Mouse (Mus musculus) stomach, embryonic 15.5 days (tissue): ENCODE results near the gene Ankrd52. TPM values are rescaled to one million over a fixed set of nuclear protein-coding genes. Genes with fewer than 3 reads are reported as not detected.

Experiments used
- ATAC-seq: fragments of 200-750 bp; cut with Nextera tagmentation; 2 replicates; pipeline ENCODE4 v1.8.0; 2017; ENCODE audit warnings: low read depth, moderate number of reproducible peaks, moderate TSS enrichment; ENCODE audit not compliant: insufficient read depth, low FRiP score
- H3K27ac ChIP-seq: fragments of 300-500 bp; sonication (generic); 2 replicates; pipeline ENCODE4 v1.5.1; 2015; ENCODE audit warnings: mild to moderate bottlenecking, inconsistent platforms
- H3K27me3 ChIP-seq: fragments of 300-500 bp; sonication (generic); replicated peaks from 2 replicates; pipeline ENCODE4 v1.6.1; 2015; ENCODE audit warnings: inconsistent platforms
- H3K36me3 ChIP-seq: fragments of 300-500 bp; sonication (generic); 2 replicates; pipeline ENCODE4 v1.6.1; 2015; ENCODE audit warnings: inconsistent platforms
- H3K4me1 ChIP-seq: fragments of 300-500 bp; sonication (generic); 2 replicates; pipeline ENCODE4 v1.6.1; 2015; ENCODE audit warnings: inconsistent platforms
- H3K4me2 ChIP-seq: fragments of 300-500 bp; sonication (generic); 2 replicates; pipeline ENCODE4 v1.6.1; 2015; ENCODE audit warnings: mild to moderate bottlenecking, inconsistent platforms
- H3K4me3 ChIP-seq: fragments of 300-500 bp; sonication (generic); replicated peaks from 2 replicates; pipeline ENCODE4 v1.5.1; 2015; ENCODE audit warnings: inconsistent platforms
- H3K9ac ChIP-seq: fragments of 300-500 bp; sonication (generic); 2 replicates; pipeline ENCODE4 v1.6.1; 2015; ENCODE audit warnings: inconsistent platforms
- H3K9me3 ChIP-seq: fragments of 300-500 bp; sonication (generic); 2 replicates; pipeline ENCODE4 v1.6.1; 2016; ENCODE audit warnings: inconsistent platforms
- WGBS: fragments of 180-500 bp; shearing (Covaris S2); methylation state at CpG from one replicate; pipeline ENCODE4 v1.1.7; 2015; 5-methylcytosine and 5-hydroxymethylcytosine counted together
- polyA plus RNA-seq: library from polyadenylated mRNA; unstranded; fragments of >200 nt; fragmentation: Nextera tagmentation; extraction: Ambion mirVana; gene quantifications from 2 replicates; pipeline ENCODE4 v1.2.1, GENCODE M21; 2015

The Ankrd52 gene
- polyA plus RNA-seq, 1 experiment from 2014 or later, result 12.8 TPM

DNA sequence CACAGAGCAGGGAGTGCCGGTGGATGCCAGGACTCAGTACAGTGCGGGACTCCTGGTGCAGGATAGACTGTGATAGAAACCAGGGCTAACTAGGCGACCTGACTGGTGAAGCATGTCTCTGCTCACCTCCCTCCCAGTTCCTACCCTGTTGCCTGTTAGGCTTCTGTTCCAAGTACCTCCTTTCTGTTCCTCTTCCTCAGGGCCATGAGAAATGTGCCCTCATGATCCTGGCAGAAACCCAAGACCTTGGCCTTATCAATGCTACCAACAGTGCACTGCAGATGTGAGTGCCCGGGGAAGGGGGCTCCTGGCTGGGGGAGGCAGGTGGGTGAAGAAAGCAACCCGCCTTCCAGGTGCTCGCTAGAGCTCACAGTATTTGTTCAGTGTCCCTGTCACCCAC, 12.7 kb downstream of the Ankrd52 start:
- H3K9ac ChIP-seq, result no peak overlapping the region
- no peak overlapping the region for H3K4me2 ChIP-seq
- H3K4me3 ChIP-seq, result no peak overlapping the region
- H3K9me3 ChIP-seq, result no peaks in the 10 kb centered on the region
- peaks cover 84% of the 10 kb centered on the region for H3K36me3 ChIP-seq
- H3K27ac ChIP-seq, result no peak overlapping the region
- no peaks in the 10 kb centered on the region for H3K4me1 ChIP-seq
- WGBS, result 84% methylated on average over 6 of the region's 6 CpGs
- ATAC-seq, result peak; percentile 24; the same call in 1 of the 2 replicates
- H3K27me3 ChIP-seq, result no peaks in the 10 kb centered on the region

DNA sequence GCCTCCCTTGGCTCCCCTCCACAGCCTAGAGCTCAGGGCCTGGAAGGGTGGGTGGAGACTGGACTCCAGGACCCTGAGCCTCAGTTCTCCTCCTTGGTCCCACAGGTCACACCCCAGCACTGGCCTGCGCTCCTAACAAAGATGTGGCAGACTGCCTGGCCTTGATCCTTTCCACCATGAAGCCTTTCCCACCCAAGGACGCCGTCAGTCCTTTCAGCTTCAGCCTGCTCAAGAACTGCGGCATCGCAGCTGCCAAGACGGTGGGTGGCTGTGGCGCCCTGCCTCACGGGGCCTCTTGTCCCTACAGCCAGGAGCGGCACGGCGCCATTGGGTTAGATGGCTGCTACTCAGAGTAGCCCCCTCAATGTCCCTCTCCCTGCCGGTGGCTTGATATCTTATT, 13.5 kb downstream of the Ankrd52 start:
- no peak for ATAC-seq
- H3K9me3 ChIP-seq, result no peaks in the 10 kb centered on the region
- no peak overlapping the region for H3K9ac ChIP-seq
- no peak overlapping the region for H3K4me2 ChIP-seq
- no peak overlapping the region for H3K4me3 ChIP-seq
- H3K36me3 ChIP-seq, result peaks cover 77% of the 10 kb centered on the region
- H3K27ac ChIP-seq, result peak overlapping the region; percentile 28; the same call in 1 of the 2 replicates
- H3K4me1 ChIP-seq, result no peaks in the 10 kb centered on the region
- 87% methylated on average over 12 of the region's 12 CpGs for WGBS
- no peaks in the 10 kb centered on the region for H3K27me3 ChIP-seq

DNA sequence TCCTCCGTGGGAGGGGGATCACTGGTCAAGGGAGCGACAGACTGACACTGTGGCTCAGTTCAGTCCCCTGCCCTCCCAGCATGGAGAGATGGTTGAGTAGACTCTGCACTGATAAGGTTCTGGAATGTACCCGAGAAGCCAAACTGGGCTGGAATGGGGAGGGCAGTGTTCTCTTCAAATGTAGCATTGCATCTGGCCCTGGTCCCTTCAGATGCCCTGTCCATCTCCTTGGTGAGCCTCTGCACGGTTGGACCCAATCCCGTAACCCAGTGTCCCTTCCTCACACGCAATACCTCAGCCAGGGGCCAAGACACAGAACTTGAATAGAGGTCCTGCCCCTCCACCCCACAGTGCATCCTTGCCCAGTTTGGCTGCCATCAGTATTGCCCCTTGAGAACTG, 14.9 kb downstream of the Ankrd52 start:
- H3K9ac ChIP-seq, result no peak overlapping the region
- H3K4me2 ChIP-seq, result no peak overlapping the region
- H3K27me3 ChIP-seq, result no peaks in the 10 kb centered on the region
- no peaks in the 10 kb centered on the region for H3K9me3 ChIP-seq
- peaks cover 66% of the 10 kb centered on the region for H3K36me3 ChIP-seq
- 72% methylated on average over 6 of the region's 6 CpGs for WGBS
- H3K4me1 ChIP-seq, result no peaks in the 10 kb centered on the region
- H3K27ac ChIP-seq, result no peak overlapping the region
- no peak overlapping the region for H3K4me3 ChIP-seq
- no peak for ATAC-seq

DNA sequence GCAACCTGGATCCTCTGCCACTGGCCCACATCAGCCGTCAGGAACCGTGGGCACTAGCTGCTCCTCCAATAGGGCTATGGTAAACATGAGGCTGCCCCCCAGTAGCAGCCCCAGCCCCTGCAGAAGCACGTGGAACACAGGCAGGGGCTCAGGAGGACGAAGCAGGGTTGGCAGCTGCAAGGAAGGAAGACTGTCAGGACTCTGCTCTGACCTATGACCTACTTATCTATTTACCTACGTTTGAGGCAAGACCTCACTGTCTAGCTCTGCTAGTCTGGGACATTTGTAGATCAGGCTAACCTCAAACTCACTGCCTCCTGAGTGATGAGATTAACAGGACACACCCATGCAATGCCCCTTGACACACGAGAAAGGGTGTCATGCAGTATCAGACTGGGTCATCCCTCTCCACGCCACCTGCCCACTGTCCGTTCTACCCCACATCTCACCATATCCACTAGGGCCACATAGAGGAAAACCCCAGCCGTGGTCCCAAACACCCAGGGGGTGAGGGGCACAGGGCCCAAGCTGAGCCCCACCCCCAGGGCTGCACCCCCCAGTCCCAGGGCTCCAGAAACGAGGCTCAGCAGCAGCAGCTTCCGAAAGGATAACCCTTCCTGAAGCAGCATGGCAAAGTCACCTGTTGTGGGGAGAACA, 19.2 kb downstream of the Ankrd52 start:
- Histone ChIP-seq H3K4me1 (0 out of 2 replicates have a peak, but pooled peaks cover 4% of the 10 kb centered on the region), H3K9ac (no peak overlapping the region), H3K27me3 (no peaks in the 10 kb centered on the region), H3K4me3 (no peak overlapping the region), H3K9me3 (no peaks in the 10 kb centered on the region), H3K36me3 (peaks cover 25% of the 10 kb centered on the region), H3K27ac (no peak overlapping the region), H3K4me2 (no peak overlapping the region)
- 50% methylated on average over 11 of the region's 11 CpGs for WGBS
- no peak for ATAC-seq

DNA sequence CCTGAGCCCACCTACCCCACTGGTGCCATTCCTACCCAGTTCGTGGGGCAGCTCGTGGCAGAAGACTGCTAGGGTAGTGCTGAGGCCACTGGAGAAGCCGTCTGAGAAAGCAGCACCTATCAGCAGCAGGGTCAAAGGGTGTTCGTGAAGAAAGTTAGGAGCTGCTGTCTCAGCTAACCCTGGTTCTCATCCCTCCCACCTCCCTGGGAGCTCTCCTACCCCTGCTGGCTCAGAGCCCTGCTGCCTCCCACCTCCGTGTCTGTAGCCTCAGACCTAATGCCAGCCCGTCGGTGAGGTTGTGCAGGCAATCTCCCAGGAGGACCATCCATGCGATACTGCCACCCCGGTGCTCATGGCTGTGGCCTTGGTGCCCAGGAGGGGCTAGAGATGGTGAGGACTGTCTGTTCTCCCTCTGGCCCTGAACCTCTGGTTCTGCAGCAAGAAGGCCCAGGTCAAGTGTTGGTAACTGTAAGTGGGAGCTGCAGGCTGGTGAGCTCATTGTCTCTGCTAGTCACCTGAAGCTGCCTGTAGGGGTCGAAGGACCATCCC, 19.9 kb downstream of the Ankrd52 start:
- 0 out of 2 replicates have a peak, but pooled peaks cover 4% of the 10 kb centered on the region for H3K4me1 ChIP-seq
- 59% methylated on average over 10 of the region's 10 CpGs for WGBS
- H3K4me2 ChIP-seq, result no peak overlapping the region
- H3K36me3 ChIP-seq, result peaks cover 18% of the 10 kb centered on the region
- no peak overlapping the region for H3K9ac ChIP-seq
- H3K4me3 ChIP-seq, result no peak overlapping the region
- no peak overlapping the region for H3K27ac ChIP-seq
- ATAC-seq, result no peak
- H3K9me3 ChIP-seq, result no peaks in the 10 kb centered on the region
- no peaks in the 10 kb centered on the region for H3K27me3 ChIP-seq

DNA sequence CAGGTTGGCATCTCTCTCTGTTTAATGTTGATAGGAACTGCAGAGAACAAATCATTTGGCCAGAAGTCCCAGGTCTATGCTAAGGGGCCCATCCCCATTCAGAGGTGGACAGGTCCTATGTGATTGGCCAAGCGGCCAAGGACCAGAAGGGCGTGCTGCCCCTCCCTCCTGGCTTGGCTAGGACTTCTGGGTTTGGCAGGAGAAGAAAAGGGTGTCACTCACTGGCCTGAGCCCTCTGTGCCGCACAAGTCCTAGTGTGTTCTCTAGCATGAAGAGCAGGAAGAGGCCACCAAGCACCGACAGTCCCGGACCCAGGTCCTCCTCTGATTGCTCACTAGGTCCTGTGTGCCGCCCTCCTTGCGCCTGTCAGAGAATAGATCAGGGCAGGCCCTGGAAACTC, 20.6 kb downstream of the Ankrd52 start:
- Histone ChIP-seq H3K4me3 (no peak overlapping the region), H3K27ac (0 out of 2 replicates have a peak overlapping the region, but pooled peaks have one; percentile 59), H3K9me3 (no peaks in the 10 kb centered on the region), H3K4me1 (0 out of 2 replicates have a peak, but pooled peaks cover 4% of the 10 kb centered on the region), H3K36me3 (0 out of 2 replicates have a peak, but pooled peaks cover 13% of the 10 kb centered on the region), H3K4me2 (no peak overlapping the region), H3K9ac (no peak overlapping the region), H3K27me3 (no peaks in the 10 kb centered on the region)
- WGBS, result 63% methylated on average over 7 of the region's 7 CpGs
- peak; percentile 69 for ATAC-seq

DNA sequence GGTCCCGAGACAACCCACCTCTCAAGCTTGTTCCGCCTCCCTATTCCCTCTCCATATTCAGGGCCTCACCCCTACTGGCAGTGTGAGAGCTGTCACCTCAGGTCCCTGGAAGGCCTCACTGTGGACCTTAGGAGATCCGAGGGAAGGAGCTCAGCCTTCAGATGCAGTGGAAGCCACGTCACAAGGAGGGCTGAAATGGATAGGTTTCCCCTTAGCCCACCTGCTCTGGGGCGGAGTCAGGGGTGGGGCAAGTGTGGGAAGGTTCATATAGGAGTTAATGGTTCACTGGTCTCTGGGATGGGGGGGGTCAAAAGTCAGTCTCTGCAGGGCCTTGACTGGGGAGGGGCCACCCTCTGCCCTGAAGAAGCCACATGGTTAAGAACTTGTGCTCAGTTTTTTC, 23.4 kb downstream of the Ankrd52 start:
- no peak overlapping the region for H3K27ac ChIP-seq
- H3K4me3 ChIP-seq, result peak overlapping the region; percentile 20
- peak overlapping the region; percentile 25 for H3K4me2 ChIP-seq
- H3K27me3 ChIP-seq, result no peaks in the 10 kb centered on the region
- H3K4me1 ChIP-seq, result 0 out of 2 replicates have a peak, but pooled peaks cover 4% of the 10 kb centered on the region
- H3K36me3 ChIP-seq, result no peaks in the 10 kb centered on the region
- H3K9me3 ChIP-seq, result no peaks in the 10 kb centered on the region
- WGBS, result 23% methylated on average over 5 of the region's 5 CpGs
- ATAC-seq, result peak; percentile 54; the same call in 1 of the 2 replicates
- no peak overlapping the region; the same call in 1 of the 2 replicates for H3K9ac ChIP-seq

DNA sequence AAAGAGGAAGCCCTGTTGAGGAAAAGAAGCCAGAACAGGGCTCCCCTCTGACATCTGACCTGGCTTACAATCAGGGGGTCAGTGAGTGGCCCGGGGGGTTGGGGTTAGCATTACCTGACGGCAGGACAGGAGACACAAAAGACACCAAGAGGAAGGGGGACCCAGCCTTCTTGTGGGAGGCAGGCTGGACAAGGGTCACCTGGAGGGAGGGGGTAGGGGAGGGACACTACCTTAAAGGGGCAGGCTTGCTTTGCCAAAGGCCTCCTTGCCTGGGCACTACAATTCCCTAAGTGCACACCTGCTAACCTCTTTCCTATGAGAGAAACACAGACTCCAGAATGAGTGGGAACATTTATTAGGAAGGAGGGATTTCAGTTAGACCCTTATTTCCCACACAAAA, 24.1 kb downstream of the Ankrd52 start, which contains the start of gene Slc39a5:
TSS of gene Slc39a5 (minus strand) at position 174 of the 400 bp plus-strand sequence.
- Histone ChIP-seq H3K4me1 (0 out of 2 replicates have a peak, but pooled peaks cover 4% of the 10 kb centered on the region), H3K36me3 (0 out of 2 replicates have a peak, but pooled peaks cover 3% of the 10 kb centered on the region), H3K9me3 (no peaks in the 10 kb centered on the region), H3K4me2 (peak within 1 kb of the TSS; percentile 25), H3K27me3 (no peaks in the 10 kb centered on the region), H3K27ac (peak within 1 kb of the TSS; percentile 26; the same call in 1 of the 2 replicates), H3K9ac (no peak within 1 kb of the TSS; the same call in 1 of the 2 replicates), H3K4me3 (peak within 1 kb of the TSS; percentile 20)
- ATAC-seq, result no peak
- WGBS, result 9% methylated on average over 2 of the region's 2 CpGs

DNA sequence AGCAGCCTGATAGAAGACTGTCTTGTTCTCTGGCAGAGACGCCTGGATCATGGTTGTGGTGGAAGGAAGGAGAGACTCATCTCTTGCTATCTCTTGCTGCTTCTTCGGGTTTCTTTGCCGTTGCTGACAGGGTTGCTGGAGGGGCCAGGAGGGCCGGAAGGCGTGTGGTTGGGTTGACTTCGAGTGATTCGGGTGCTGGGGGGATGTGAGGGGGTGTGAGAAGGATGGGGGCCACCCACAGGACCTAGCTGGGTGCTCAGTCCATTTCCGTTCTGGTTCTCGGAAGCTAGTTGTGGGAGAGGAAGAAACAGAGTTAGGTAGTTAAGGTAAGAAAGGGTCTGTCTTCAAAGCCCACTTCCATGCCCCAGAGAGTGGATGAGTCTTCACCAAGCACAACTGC, 24.7 kb downstream of the Ankrd52 start:
- H3K27ac ChIP-seq, result no peak overlapping the region
- 72% methylated on average over 9 of the region's 9 CpGs for WGBS
- H3K27me3 ChIP-seq, result no peaks in the 10 kb centered on the region
- H3K4me1 ChIP-seq, result 0 out of 2 replicates have a peak, but pooled peaks cover 4% of the 10 kb centered on the region
- 0 out of 2 replicates have a peak, but pooled peaks cover 3% of the 10 kb centered on the region for H3K36me3 ChIP-seq
- ATAC-seq, result no peak
- no peaks in the 10 kb centered on the region for H3K9me3 ChIP-seq
- H3K4me3 ChIP-seq, result no peak overlapping the region
- H3K4me2 ChIP-seq, result no peak overlapping the region
- no peak overlapping the region for H3K9ac ChIP-seq

DNA sequence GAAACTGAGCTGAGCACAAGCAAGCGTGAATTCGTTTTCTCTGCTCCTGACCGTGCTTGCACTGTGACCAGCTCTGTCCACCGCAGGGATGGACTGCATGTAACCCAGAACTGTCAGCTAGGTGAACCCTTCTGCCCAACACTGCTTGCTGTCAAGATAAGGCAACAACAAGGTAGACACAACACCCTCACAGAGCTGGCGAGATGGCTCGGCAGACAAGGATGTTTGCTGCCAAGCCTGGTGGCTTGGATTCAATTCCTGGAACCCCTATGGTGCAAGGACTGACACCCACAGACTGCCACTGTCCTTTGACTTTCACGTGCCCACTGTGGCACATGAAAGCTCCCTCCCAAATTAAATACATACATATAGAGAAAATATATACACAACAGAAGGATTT, 27.0 kb downstream of the Ankrd52 start:
- Histone ChIP-seq H3K4me3 (no peak overlapping the region), H3K9ac (no peak overlapping the region), H3K36me3 (0 out of 2 replicates have a peak, but pooled peaks cover 3% of the 10 kb centered on the region), H3K4me1 (peaks cover 10% of the 10 kb centered on the region), H3K27me3 (no peaks in the 10 kb centered on the region), H3K27ac (no peak overlapping the region), H3K4me2 (no peak overlapping the region), H3K9me3 (no peaks in the 10 kb centered on the region)
- no peak for ATAC-seq
- 83% methylated on average over 7 of the region's 7 CpGs for WGBS

DNA sequence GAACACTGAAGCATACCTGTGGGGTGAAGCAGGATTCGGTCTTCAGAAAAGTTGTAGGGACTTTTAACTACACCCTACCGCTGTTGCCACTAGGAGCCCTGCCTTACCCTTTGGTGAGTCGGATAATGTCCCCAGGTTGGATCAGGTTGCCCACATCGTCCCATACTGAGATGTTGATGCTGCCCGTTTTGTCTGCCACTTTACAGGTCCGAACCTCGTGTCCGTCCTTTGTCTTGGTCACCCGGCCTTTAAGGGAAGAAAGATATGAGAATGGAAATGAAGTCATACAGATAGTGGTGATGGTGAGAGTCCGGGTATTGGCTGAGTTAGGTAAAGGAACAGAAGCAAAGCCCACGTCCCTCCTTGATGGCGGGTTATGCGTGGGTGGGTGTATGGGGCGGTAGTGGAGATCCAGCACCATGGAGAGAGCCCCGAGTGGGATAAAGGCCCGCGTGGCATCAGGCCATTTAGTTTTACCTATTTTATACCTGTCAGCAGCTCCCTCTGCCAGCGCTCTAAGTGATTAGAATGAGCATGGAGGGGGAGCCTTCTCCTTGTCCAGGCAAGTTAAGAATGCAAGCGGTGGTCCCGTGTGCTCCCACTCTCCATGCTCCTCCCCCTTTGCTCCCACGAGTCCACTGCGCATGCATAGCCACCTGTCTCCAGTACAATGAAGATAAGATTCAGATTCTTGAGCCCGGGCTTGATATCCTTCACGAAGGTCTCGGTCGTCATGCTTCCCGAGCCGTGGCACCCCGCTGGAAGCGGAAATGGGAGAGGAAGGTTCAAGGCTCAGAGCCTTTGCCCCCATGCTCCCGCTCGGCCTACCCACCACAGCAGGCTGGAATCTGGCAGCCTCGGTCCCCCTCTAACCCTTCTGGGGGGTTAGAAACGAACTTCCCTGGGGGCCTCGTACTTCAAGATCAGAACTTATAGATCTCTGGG, 31.9 kb downstream of the Ankrd52 start:
- Histone ChIP-seq H3K4me2 (peak overlapping the region; percentile 96), H3K4me1 (peaks cover 40% of the 10 kb centered on the region), H3K27ac (peak overlapping the region; percentile 72; the same call in 1 of the 2 replicates), H3K4me3 (peak overlapping the region; percentile 92), H3K36me3 (0 out of 2 replicates have a peak, but pooled peaks cover 3% of the 10 kb centered on the region), H3K9me3 (no peaks in the 10 kb centered on the region), H3K27me3 (no peaks in the 10 kb centered on the region), H3K9ac (peak overlapping the region; percentile 84)
- WGBS, result 18% methylated on average over 35 of the region's 35 CpGs
- ATAC-seq, result no peak
